Mouse (Mus musculus) limb, embryonic 12.5 days (tissue): ENCODE data around the gene Apex1. TPM values are rescaled to one million over a fixed set of nuclear protein-coding genes. Genes with fewer than 3 reads are reported as not detected.

Experiments used
- ATAC-seq: fragments of 200-750 bp; cut with Nextera tagmentation; 2 replicates; pipeline ENCODE4 v1.8.0; 2017; ENCODE audit warnings: low read depth, moderate TSS enrichment; ENCODE audit not compliant: insufficient number of reproducible peaks, insufficient read depth, low FRiP score, low TSS enrichment
- H3K27ac ChIP-seq: fragments of 300-500 bp; sonication (generic); 2 replicates; pipeline ENCODE4 v1.5.1; 2016; ENCODE audit warnings: mild to moderate bottlenecking, moderate library complexity
- H3K27me3 ChIP-seq: fragments of 300-500 bp; sonication (generic); 2 replicates; pipeline ENCODE4 v1.6.1; 2016; ENCODE audit warnings: mild to moderate bottlenecking, moderate library complexity
- H3K36me3 ChIP-seq: fragments of 300-500 bp; sonication (generic); 2 replicates; pipeline ENCODE4 v1.6.1; 2016; ENCODE audit warnings: mild to moderate bottlenecking, moderate library complexity
- H3K4me1 ChIP-seq: fragments of 300-500 bp; sonication (generic); replicated peaks from 2 replicates; pipeline ENCODE4 v1.6.1; 2016
- H3K4me2 ChIP-seq: fragments of 300-500 bp; sonication (generic); 2 replicates; pipeline ENCODE4 v1.6.1; 2016; ENCODE audit warnings: mild to moderate bottlenecking, moderate library complexity
- H3K4me3 ChIP-seq: fragments of 300-500 bp; sonication (generic); replicated peaks from 2 replicates; pipeline ENCODE4 v1.5.1; 2016; ENCODE audit warnings: mild to moderate bottlenecking
- H3K9ac ChIP-seq: fragments of 300-500 bp; sonication (generic); replicated peaks from 2 replicates; pipeline ENCODE4 v1.6.1; 2016; ENCODE audit warnings: mild to moderate bottlenecking, moderate library complexity
- H3K9me3 ChIP-seq: fragments of 300-500 bp; sonication (generic); 2 replicates; pipeline ENCODE4 v1.6.1; 2016; ENCODE audit warnings: mild to moderate bottlenecking, moderate library complexity
- WGBS: fragments of 180-500 bp; shearing (Covaris S2); methylation state at CpG from one replicate; pipeline ENCODE4 v1.1.7; 2016; 5-methylcytosine and 5-hydroxymethylcytosine counted together
- polyA plus RNA-seq: library from polyadenylated mRNA; unstranded; fragments of >200 nt; fragmentation: Nextera tagmentation; extraction: Ambion mirVana; gene quantifications from 2 replicates; pipeline ENCODE4 v1.2.1, GENCODE M21; 2016

Apex1 gene
- polyA plus RNA-seq, 1 experiment from 2014 or later, result 374 TPM

DNA sequence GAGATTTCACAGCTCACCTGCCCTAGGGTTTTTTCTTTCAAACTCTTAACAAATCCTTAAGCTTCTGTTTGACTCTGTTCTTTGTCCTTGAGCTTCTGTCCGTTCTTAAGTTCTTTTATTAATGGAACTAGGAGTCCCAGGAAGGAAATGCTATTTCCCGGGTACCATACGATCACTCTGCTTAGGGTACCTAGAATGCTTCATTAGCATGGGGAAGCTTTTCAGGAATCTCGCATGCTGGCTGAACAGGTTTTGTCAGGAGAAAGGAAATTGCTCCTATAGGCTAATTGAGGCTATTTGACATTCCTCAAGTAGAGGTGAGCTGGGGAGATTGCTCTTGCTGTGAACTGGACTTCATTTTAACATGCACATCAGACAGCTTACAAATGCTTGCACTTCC is 48.9 kb downstream of the Apex1 start:
- Histone ChIP-seq H3K4me1 (peaks cover 12% of the 10 kb centered on the region), H3K27me3 (no peaks in the 10 kb centered on the region), H3K4me2 (no peak overlapping the region), H3K4me3 (no peak overlapping the region), H3K27ac (no peak overlapping the region), H3K36me3 (no peaks in the 10 kb centered on the region), H3K9ac (no peak overlapping the region), H3K9me3 (no peaks in the 10 kb centered on the region)
- ATAC-seq, result no peak
- whole genome bisulfite sequencing, result 46% methylated on average over 4 of the region's 4 CpGs

DNA sequence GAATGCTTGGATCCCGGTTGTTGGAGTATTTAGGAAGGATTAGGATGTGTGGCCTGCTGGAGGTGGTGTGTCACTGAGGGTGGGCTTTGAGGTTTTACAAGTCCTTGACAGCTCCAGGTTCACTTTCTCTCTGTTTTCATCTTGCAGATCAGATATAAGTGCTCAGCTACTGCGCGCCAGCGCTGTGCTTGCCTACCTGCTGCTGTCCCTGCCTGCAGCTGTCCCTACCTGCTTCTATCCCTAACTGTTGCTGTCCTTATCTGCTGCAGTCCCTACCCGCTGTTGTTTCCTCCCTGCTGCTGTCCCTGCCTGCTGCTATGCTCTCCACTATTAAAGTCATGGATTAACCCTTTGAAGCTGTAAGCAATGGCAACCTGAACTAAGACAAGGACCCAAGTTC is 50.2 kb downstream of the Apex1 start:
- no peak overlapping the region for H3K4me3 ChIP-seq
- no peak for ATAC-seq
- no peak overlapping the region for H3K27ac ChIP-seq
- no peak overlapping the region for H3K4me2 ChIP-seq
- H3K36me3 ChIP-seq, result no peaks in the 10 kb centered on the region
- H3K4me1 ChIP-seq, result peaks cover 12% of the 10 kb centered on the region
- no peaks in the 10 kb centered on the region for H3K9me3 ChIP-seq
- no peak overlapping the region for H3K9ac ChIP-seq
- WGBS, result 57% methylated on average over 5 of the region's 5 CpGs
- H3K27me3 ChIP-seq, result no peaks in the 10 kb centered on the region

DNA sequence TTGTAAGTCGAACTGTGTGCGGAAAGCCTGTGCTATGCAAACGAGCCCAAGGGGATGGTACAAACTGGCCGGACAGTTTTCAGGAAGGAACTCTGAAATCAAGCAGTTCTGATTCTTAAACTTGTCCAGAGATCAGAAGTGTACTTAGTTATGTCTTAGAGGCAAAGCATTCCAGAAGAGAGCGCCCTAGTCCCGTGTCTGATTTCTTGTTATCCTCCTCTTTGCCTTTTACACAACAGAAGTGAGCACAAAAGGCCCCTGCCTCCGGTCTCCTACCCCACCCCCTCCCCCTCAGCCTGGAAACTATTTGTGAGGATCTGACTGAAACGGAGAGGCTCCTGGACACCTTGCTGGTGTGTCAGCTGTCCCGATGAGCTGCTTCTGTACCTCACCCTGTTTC is 51.9 kb downstream of the Apex1 start:
- no peak overlapping the region for H3K4me2 ChIP-seq
- 0 out of 2 replicates have a peak, but pooled peaks cover 6% of the 10 kb centered on the region for H3K4me1 ChIP-seq
- ATAC-seq, result no peak
- no peak overlapping the region for H3K4me3 ChIP-seq
- H3K9ac ChIP-seq, result no peak overlapping the region
- no peaks in the 10 kb centered on the region for H3K9me3 ChIP-seq
- no peaks in the 10 kb centered on the region for H3K36me3 ChIP-seq
- WGBS, result 34% methylated on average over 9 of the region's 9 CpGs
- H3K27me3 ChIP-seq, result no peaks in the 10 kb centered on the region
- no peak overlapping the region for H3K27ac ChIP-seq

Other genes with a start within 250 kb of the Apex1 start
- gene Olfr747, start 231.8 kb upstream of the Apex1 start, polyA plus RNA-seq, result not detected in 2 replicates
- gene Olfr748, start 217.6 kb upstream of the Apex1 start, polyA plus RNA-seq, result not detected in 2 replicates
- gene Olfr749, start 179.9 kb upstream of the Apex1 start, polyA plus RNA-seq, result not detected in 2 replicates
- gene Ttc5, start 139.4 kb upstream of the Apex1 start, polyA plus RNA-seq, result 91.3 and 101 TPM in 2 replicates
- not detected in 2 replicates for gene Ccnb1ip1, start 117.2 kb upstream of the Apex1 start, polyA plus RNA-seq
- gene Parp2, start 117.1 kb upstream of the Apex1 start, polyA plus RNA-seq, result 60.3 and 64.2 TPM in 2 replicates
- 5.5 and 7.4 TPM in 2 replicates for gene Tep1, start 54.4 kb upstream of the Apex1 start, polyA plus RNA-seq
- 0.11 TPM in 1 of 2 replicates, not detected in the other for gene Klhl33, start 27.5 kb upstream of the Apex1 start, polyA plus RNA-seq
- 168 and 171 TPM in 2 replicates for gene Osgep, start 75 bp upstream of the Apex1 start, polyA plus RNA-seq
- 58.7 and 59.1 TPM in 2 replicates for gene Pip4p1, start 5.9 kb downstream of the Apex1 start, polyA plus RNA-seq
- gene Pnp, start 6.1 kb downstream of the Apex1 start, polyA plus RNA-seq, result 61.5 and 67.2 TPM in 2 replicates
- gene Gm49342, start 19.5 kb downstream of the Apex1 start, polyA plus RNA-seq, result not detected in 2 replicates
- 0.74 and 0.78 TPM in 2 replicates for gene Pnp2, start 31.0 kb downstream of the Apex1 start, polyA plus RNA-seq
- not detected in 2 replicates for gene Rnase10, start 82.8 kb downstream of the Apex1 start, polyA plus RNA-seq
- gene Rnase9, start 116.9 kb downstream of the Apex1 start, polyA plus RNA-seq, result not detected in 2 replicates
- not detected in 2 replicates for gene Rnase11, start 125.2 kb downstream of the Apex1 start, polyA plus RNA-seq
- gene Rnase12, start 132.7 kb downstream of the Apex1 start, polyA plus RNA-seq, result 0.44 TPM in 1 of 2 replicates, not detected in the other
- gene Olfr750, start 149.5 kb downstream of the Apex1 start, polyA plus RNA-seq, result not detected in 2 replicates
- 14.1 and 15.8 TPM in 2 replicates for gene Rnase4, start 166.1 kb downstream of the Apex1 start, polyA plus RNA-seq
- 3.1 and 3.7 TPM in 2 replicates for gene Ang, start 166.2 kb downstream of the Apex1 start, polyA plus RNA-seq
- gene Eddm3b, start 189.5 kb downstream of the Apex1 start, polyA plus RNA-seq, result not detected in 2 replicates
- gene Rnase6, start 198.9 kb downstream of the Apex1 start, polyA plus RNA-seq, result 0.33 and 0.51 TPM in 2 replicates
- not detected in 2 replicates for gene Rnase1, start 221.8 kb downstream of the Apex1 start, polyA plus RNA-seq
- not detected in 2 replicates for gene Rnase2b, start 237.3 kb downstream of the Apex1 start, polyA plus RNA-seq